Mouse (Mus musculus): Measurements from ENCODE around the gene Mfap3.

- TF ChIP-seq POLR2A (IDR thresholded peaks at IDR 0.05; ENCODE audit: insufficient read depth, low read length), result no peak
- TF ChIP-seq CTCF (IDR thresholded peaks at IDR 0.05; ENCODE audit: low read depth, low read length), result no peak
Measured at GRCm38 (mm10) chr11:57518751-57519148, 286 bp downstream of the Mfap3 start.

Data from ES-Bruce4 (cell line).